Mouse (Mus musculus) G1E (cell line): Measurements from ENCODE around the gene Gadd45b.

Experiments
- CTCF ChIP-seq: IDR thresholded peaks from 2 replicates; pipeline ENCODE4 v1.5.1; 2012; ENCODE audit warnings: low read depth, low read length, inconsistent platforms, mixed read lengths
- GATA1 ChIP-seq: IDR thresholded peaks from 2 replicates; pipeline ENCODE4 v1.6.1; 2012; ENCODE audit warnings: borderline replicate concordance, low read length, inconsistent platforms, mixed read lengths
- POLR2AphosphoS5 ChIP-seq: IDR thresholded peaks from 2 replicates; pipeline ENCODE4 v1.6.1; 2012; ENCODE audit warnings: low read depth, low read length, inconsistent platforms; ENCODE audit not compliant: insufficient replicate concordance
- TAL1 ChIP-seq: conservative IDR thresholded peaks from 2 replicates; pipeline ENCODE4 v1.6.1; 2012; ENCODE audit warnings: low read depth, low read length, inconsistent platforms, mixed read lengths

DNA sequence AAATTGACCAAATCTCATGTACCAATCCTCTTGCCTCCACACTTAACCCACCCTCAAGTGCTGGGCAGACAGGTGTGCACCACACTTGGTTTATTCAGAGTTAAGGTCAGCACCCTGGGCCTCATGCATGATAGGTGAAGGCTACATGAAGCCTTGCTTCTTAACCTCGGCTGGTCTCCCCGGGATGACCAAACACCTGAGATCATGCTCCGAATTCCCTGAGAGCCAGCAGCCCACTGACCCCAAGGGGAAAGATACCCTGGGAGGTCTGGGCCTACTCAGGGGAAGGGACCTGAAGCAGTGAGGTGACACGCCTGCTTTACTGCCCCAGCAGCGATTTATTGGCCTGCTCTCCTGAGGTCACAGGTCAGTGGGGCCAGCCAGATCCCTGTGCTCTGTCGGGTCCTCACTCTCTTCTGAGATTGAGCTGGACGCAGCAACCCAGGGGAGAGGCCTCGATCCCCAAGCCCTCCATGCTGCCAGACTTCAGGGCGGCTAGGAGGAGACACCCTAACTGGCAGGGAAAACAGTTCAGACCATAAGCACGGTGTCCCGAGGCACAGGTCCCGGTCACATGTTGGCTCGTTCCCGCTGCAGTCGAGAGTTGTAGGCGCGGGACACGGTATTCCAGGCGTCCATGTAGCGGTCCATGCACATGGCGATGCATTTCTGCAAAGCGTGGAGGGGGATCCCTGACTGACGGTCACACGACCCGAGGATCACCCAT, 30.1 kb upstream of the Gadd45b start:
- TF ChIP-seq CTCF (no peak), POLR2AphosphoS5 (no peak), GATA1 (no peak), TAL1 (no peak)
